Mouse (Mus musculus): ENCODE data around the gene Ntrk2. TPM values are rescaled to one million over a fixed set of nuclear protein-coding genes. Genes with fewer than 3 reads are reported as not detected.

The Ntrk2 gene
- polyA plus RNA-seq, 1 experiment from 2014 or later = 40.9 TPM

GRCm38 (mm10) chr13:59176485-59176884, 370.1 kb downstream of the Ntrk2 start:
- Histone ChIP-seq H3K4me1 (peaks cover 14% of the 10 kb centered on the region; the same call in 1 of the 2 replicates), H3K9me3 (replicated peaks) (no peaks in the 10 kb centered on the region), H3K4me2 (replicated peaks) (no peak overlapping the region), H3K4me3 (replicated peaks) (no peak overlapping the region), H3K27me3 (no peaks in the 10 kb centered on the region), H3K36me3 (no peaks in the 10 kb centered on the region), H3K9ac (no peak overlapping the region), H3K27ac (replicated peaks) (peak overlapping the region; percentile 61; the same call in 1 of the 2 replicates)
- no peak for ATAC-seq (ENCODE audit: insufficient number of reproducible peaks, low FRiP score, low TSS enrichment, low read depth)
- 60% methylated on average over 9 of the region's 9 CpGs for WGBS

- no peak overlapping the region for H3K4me2 ChIP-seq (replicated peaks)
- H3K9ac ChIP-seq = no peak overlapping the region
- H3K9me3 ChIP-seq (replicated peaks) = no peaks in the 10 kb centered on the region
- H3K4me1 ChIP-seq = peaks cover 16% of the 10 kb centered on the region; the same call in 1 of the 2 replicates
- WGBS = 33% methylated on average over 9 of the region's 9 CpGs
- no peak overlapping the region for H3K4me3 ChIP-seq (replicated peaks)
- no peak for ATAC-seq (ENCODE audit: insufficient number of reproducible peaks, low FRiP score, low TSS enrichment, low read depth)
- no peaks in the 10 kb centered on the region for H3K27me3 ChIP-seq
- H3K27ac ChIP-seq (replicated peaks) = peak overlapping the region; percentile 61
- no peaks in the 10 kb centered on the region for H3K36me3 ChIP-seq
Measured at GRCm38 (mm10) chr13:59177003-59177402, 370.6 kb downstream of the Ntrk2 start.

GRCm38 (mm10) chr13:59179986-59180385, 373.6 kb downstream of the Ntrk2 start:
- no peak overlapping the region for H3K4me2 ChIP-seq (replicated peaks)
- no peak for ATAC-seq (ENCODE audit: insufficient number of reproducible peaks, low FRiP score, low TSS enrichment, low read depth)

DNA sequence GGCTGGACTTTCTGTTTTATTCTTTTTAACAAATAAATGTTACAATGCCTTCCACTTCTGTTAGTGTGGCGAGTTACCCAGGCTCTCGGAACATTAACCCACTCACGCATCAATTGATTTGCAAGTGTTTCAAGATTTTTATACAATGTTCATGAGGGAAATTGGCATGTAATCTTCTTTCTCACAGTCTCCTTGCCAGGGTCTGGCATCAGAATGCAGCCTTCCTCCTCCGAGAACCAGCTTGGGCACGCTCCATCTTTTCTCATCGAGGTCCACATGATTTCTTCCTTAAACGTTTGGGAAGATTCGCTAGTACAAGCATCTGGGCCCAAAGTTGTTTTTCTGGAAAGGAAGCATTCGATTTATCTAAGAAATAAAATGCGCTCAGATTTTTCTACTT, 374.4 kb downstream of the Ntrk2 start:
- peaks cover 12% of the 10 kb centered on the region; the same call in 1 of the 2 replicates for H3K4me1 ChIP-seq
- no peaks in the 10 kb centered on the region for H3K9me3 ChIP-seq (replicated peaks)
- peak overlapping the region; percentile 51 for H3K27ac ChIP-seq (replicated peaks)
- no peaks in the 10 kb centered on the region for H3K27me3 ChIP-seq
- ATAC-seq (ENCODE audit: insufficient number of reproducible peaks, low FRiP score, low TSS enrichment, low read depth) = no peak
- H3K36me3 ChIP-seq = no peaks in the 10 kb centered on the region
- H3K9ac ChIP-seq = no peak overlapping the region
- WGBS = 44% methylated on average over 10 of the region's 10 CpGs
- no peak overlapping the region for H3K4me3 ChIP-seq (replicated peaks)
- H3K4me2 ChIP-seq (replicated peaks) = 0 out of 2 replicates have a peak overlapping the region, but pooled peaks have one; percentile 8

More at GRCm38 (mm10) chr13:59179986-59180385, 373.6 kb downstream of the Ntrk2 start:
- Histone ChIP-seq H3K27me3 (no peaks in the 10 kb centered on the region), H3K4me3 (replicated peaks) (no peak overlapping the region), H3K27ac (replicated peaks) (no peak overlapping the region), H3K9ac (no peak overlapping the region), H3K4me1 (peaks cover 12% of the 10 kb centered on the region; the same call in 1 of the 2 replicates), H3K9me3 (replicated peaks) (no peaks in the 10 kb centered on the region), H3K36me3 (no peaks in the 10 kb centered on the region)
- WGBS = 83% methylated on average over 4 of the region's 4 CpGs

DNA sequence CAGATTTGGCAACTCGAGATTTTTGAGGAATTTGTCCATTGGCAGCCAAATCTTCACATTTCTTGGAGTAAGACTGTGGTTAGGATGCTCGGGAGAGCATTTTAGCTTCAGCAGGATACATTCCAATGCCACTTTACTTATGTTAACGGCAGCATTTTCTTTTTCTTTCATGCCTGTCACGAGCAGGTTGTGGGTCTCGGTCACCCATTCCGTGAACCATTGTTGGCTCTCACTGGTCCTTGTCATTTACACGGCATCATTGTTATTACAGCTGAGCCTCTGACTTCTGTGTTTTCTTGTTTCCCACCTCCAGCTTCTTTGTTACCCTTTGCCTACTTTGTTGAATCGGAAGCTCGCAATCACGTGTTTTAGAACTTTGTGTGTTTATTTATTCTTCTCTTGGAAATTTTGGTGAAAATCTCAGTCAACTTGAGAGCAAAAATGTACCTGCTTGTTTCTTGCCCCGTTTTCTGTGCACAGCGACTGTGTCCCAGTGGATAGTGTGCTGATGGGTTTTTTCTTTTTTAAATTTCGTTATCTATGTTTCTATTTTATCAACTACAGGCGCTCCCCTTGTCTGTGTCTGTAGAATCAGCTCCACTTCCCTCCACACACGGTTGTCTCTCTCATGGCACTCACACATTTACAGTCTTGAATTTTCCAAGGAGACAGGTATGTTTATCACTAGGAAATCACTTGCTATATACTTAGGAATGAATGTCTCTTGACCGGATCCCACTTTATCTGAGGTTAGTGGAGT, 375.0 kb downstream of the Ntrk2 start:
- Histone ChIP-seq H3K4me3 (replicated peaks) (no peak overlapping the region), H3K4me1 (peaks cover 12% of the 10 kb centered on the region; the same call in 1 of the 2 replicates), H3K4me2 (replicated peaks) (0 out of 2 replicates have a peak overlapping the region, but pooled peaks have one; percentile 8), H3K27me3 (no peaks in the 10 kb centered on the region), H3K9me3 (replicated peaks) (no peaks in the 10 kb centered on the region), H3K27ac (replicated peaks) (peak overlapping the region; percentile 51), H3K9ac (no peak overlapping the region), H3K36me3 (no peaks in the 10 kb centered on the region)
- ATAC-seq (ENCODE audit: insufficient number of reproducible peaks, low FRiP score, low TSS enrichment, low read depth) = no peak
- 56% methylated on average over 16 of the region's 16 CpGs for WGBS

GRCm38 (mm10) chr13:59182630-59183029, 376.3 kb downstream of the Ntrk2 start:
- no peak for ATAC-seq (ENCODE audit: insufficient number of reproducible peaks, low FRiP score, low TSS enrichment, low read depth)
- WGBS = 51% methylated on average over 5 of the region's 5 CpGs
- no peak overlapping the region for H3K9ac ChIP-seq
- H3K36me3 ChIP-seq = no peaks in the 10 kb centered on the region
- no peak overlapping the region for H3K4me2 ChIP-seq (replicated peaks)
- no peaks in the 10 kb centered on the region for H3K27me3 ChIP-seq
- H3K4me3 ChIP-seq (replicated peaks) = no peak overlapping the region
- H3K27ac ChIP-seq (replicated peaks) = no peak overlapping the region
- H3K4me1 ChIP-seq = peaks cover 8% of the 10 kb centered on the region; the same call in 1 of the 2 replicates
- no peaks in the 10 kb centered on the region for H3K9me3 ChIP-seq (replicated peaks)

Other genes with a start within 250 kb of the Ntrk2 start
- gene Slc28a3, start 195.7 kb upstream of the Ntrk2 start, polyA plus RNA-seq (2015; fragmentation: Nextera tagmentation; extraction: Ambion mirVana) = 0.93 and 1.3 TPM in 2 replicates

Data from embryonic facial prominence, embryonic 15.5 days (tissue).